Mouse (Mus musculus): ENCODE measurements around the gene Acsl1. TPM values are rescaled to one million over a fixed set of nuclear protein-coding genes. Genes with fewer than 3 reads are reported as not detected.
A peak's percentile ranks its signal among the peaks of the same experiment; 100 is the strongest.

Gene Acsl1
- total and polyA plus RNA-seq, 2 experiments from 2014 or later = 28.2 to 36.7 TPM

DNA sequence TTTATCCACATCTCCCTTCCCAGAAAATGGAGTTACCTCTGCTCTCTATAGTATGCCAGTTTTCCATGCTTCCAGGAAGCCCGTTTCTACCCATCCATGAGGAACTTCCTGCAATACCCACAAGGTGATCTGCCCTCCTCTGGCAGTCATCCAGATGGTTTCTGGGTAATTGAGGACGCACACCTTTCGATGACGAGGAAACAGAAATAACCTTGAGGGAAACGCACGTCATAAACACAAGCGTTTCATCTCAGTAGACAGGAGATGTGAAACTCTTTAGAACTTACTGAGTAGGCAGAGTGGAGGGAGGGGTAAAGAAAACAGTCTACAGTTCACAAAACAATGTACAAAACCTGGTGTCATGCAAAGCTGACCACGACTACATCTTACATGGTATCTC lies 79.2 kb downstream of the Acsl1 start:
- H3K27ac ChIP-seq (ENCODE audit: low read depth, low read length) = no peak overlapping the region
- H3K36me3 ChIP-seq (ENCODE audit: insufficient read depth, low read length) = no peaks in the 10 kb centered on the region
- DNase-seq (ENCODE audit: low spot score) (no peak), ATAC-seq (ENCODE audit: low FRiP score) (no peak)
- TF ChIP-seq CTCF (IDR thresholded peaks at IDR 0.05) = no peak
- WGBS = 84% methylated on average over 8 of the region's 8 CpGs
- no peak overlapping the region for H3K4me3 ChIP-seq (ENCODE audit: low read depth, low read length)
- no peak overlapping the region for H3K9ac ChIP-seq (replicated peaks; ENCODE audit: low read length, poor library complexity, severe bottlenecking)
- no peaks in the 10 kb centered on the region for H3K9me3 ChIP-seq (ENCODE audit: low read length)
- H3K4me1 ChIP-seq (ENCODE audit: insufficient read depth, low read length) = peaks cover 4% of the 10 kb centered on the region; the same call in 1 of the 2 replicates
- H3K4me2 ChIP-seq (ENCODE audit: low read depth, low read length, poor library complexity, severe bottlenecking) = no peak overlapping the region
- no peaks in the 10 kb centered on the region for H3K27me3 ChIP-seq (ENCODE audit: insufficient read depth, low read length)

DNA sequence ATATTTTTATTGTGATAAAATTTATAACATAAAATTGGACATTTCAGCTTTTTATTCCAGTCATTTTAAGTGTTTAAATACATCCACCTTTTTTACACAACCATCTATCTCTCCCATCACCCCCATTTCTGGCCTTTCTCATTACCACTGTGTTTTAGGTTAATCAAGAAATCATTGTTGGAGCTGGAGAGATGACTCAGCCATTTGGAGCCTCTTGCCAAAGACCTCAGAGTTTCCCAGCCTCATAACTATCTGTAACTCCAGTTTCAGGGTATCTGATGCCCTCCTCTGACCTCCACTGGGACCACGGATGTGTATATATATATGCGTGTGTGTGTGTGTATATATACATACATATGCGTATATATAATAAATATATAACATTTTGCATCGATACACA lies 80.2 kb downstream of the Acsl1 start:
- Histone ChIP-seq H3K27ac (ENCODE audit: low read depth, low read length) (no peak overlapping the region), H3K4me2 (ENCODE audit: low read depth, low read length, poor library complexity, severe bottlenecking) (peak overlapping the region; percentile 46)

DNA sequence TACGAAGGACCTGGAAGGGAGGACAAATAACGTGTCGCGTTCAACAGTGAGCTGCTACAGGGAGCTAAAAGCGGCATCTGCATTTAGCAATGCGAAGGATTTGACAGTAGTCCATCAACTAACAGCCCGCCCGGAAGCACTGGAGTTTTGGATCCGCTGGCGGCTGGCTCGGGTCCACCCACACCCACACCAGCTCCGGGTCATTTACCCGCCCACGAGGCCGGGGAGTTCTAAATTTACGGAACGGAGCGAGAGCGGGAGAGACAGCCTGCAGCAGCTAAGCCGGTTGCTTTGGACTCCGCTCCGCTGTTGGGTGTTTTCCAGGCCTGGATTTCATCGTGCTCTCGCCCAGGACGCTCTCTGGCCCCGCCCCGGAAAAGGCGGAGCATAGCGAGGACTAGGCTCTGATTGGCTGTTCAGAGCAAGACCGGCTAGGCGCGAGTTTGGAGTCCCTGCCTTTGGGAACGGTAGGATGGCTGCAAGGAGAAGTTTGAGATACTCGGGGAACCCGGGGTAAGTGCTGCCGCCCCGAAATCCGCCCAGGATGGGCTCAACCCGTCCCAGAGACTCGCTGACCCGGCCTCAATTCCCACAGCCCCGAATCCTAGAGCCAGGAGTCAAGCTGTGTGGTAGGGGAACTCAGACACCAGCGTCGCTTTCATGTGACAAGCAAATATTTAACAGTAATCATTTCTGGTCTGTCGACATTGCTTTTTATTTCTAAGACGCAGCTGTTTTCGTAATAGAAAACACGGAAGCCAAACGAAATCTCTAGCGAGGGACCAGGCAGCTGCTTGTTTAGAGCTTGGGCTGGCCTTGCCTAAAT lies 81.0 kb downstream of the Acsl1 start, which contains the start of gene Cenpu:
Gene Cenpu (plus strand): TSS at position 414 of the 826 bp plus-strand sequence.
- WGBS = under 1% methylated on average over 50 of the region's 50 CpGs
- H3K27me3 ChIP-seq (ENCODE audit: insufficient read depth, low read length) = no peaks in the 10 kb centered on the region

More for the DNA sequence above, 80.2 kb downstream of the Acsl1 start:
- Histone ChIP-seq H3K9me3 (ENCODE audit: low read length) (no peaks in the 10 kb centered on the region), H3K4me1 (ENCODE audit: insufficient read depth, low read length) (peaks cover 4% of the 10 kb centered on the region; the same call in 1 of the 2 replicates), H3K4me3 (ENCODE audit: low read depth, low read length) (peak overlapping the region; percentile 66), H3K27me3 (ENCODE audit: insufficient read depth, low read length) (no peaks in the 10 kb centered on the region), H3K9ac (replicated peaks; ENCODE audit: low read length, poor library complexity, severe bottlenecking) (no peak overlapping the region), H3K36me3 (ENCODE audit: insufficient read depth, low read length) (no peaks in the 10 kb centered on the region)
- 52% methylated on average over 4 of the region's 4 CpGs for WGBS
- TF ChIP-seq CTCF (IDR thresholded peaks at IDR 0.05) = no peak; the same call in 1 of the 2 replicates
- ATAC-seq (ENCODE audit: low FRiP score) (no peak), DNase-seq (ENCODE audit: low spot score) (peak; percentile 11)

DNA sequence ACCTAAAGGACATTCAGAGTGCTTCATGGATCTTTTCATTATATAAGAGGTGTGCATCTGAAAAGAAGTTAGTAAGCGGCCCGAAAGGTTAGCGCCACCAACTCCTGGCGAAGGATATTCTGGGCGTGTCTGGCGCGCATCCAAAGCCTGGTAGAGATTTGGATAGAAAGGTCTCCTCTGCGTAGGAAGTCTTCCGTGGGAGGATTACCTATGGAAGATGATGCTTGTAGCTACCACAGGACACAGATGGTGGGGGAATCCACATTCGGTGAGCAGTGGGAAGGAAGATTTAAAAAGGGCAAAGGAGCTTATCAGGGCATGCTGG lies 81.6 kb downstream of the Acsl1 start:
- peak overlapping the region; percentile 44; the same call in 1 of the 2 replicates for H3K9ac ChIP-seq (replicated peaks; ENCODE audit: low read length, poor library complexity, severe bottlenecking)
- ATAC-seq (ENCODE audit: low FRiP score) (no peak), DNase-seq (ENCODE audit: low spot score) (no peak)
- H3K27me3 ChIP-seq (ENCODE audit: insufficient read depth, low read length) = no peaks in the 10 kb centered on the region
- no peaks in the 10 kb centered on the region for H3K9me3 ChIP-seq (ENCODE audit: low read length)
- peak overlapping the region; percentile 66 for H3K4me3 ChIP-seq (ENCODE audit: low read depth, low read length)
- H3K4me1 ChIP-seq (ENCODE audit: insufficient read depth, low read length) = peaks cover 4% of the 10 kb centered on the region; the same call in 1 of the 2 replicates
- peak overlapping the region; percentile 66 for H3K4me2 ChIP-seq (ENCODE audit: low read depth, low read length, poor library complexity, severe bottlenecking)
- 3% methylated on average over 10 of the region's 10 CpGs for WGBS
- TF ChIP-seq CTCF (IDR thresholded peaks at IDR 0.05) = no peak
- H3K27ac ChIP-seq (ENCODE audit: low read depth, low read length) = no peak overlapping the region
- no peaks in the 10 kb centered on the region for H3K36me3 ChIP-seq (ENCODE audit: insufficient read depth, low read length)

More for the DNA sequence above, 81.0 kb downstream of the Acsl1 start, which contains the start of gene Cenpu:
- Histone ChIP-seq H3K9me3 (ENCODE audit: low read length) (no peaks in the 10 kb centered on the region), H3K4me1 (ENCODE audit: insufficient read depth, low read length) (peaks cover 4% of the 10 kb centered on the region; the same call in 1 of the 2 replicates), H3K27ac (ENCODE audit: low read depth, low read length) (peak within 1 kb of the TSS; percentile 64), H3K9ac (replicated peaks; ENCODE audit: low read length, poor library complexity, severe bottlenecking) (peak within 1 kb of the TSS; percentile 44; the same call in 1 of the 2 replicates), H3K4me3 (ENCODE audit: low read depth, low read length) (peak within 1 kb of the TSS; percentile 66), H3K36me3 (ENCODE audit: insufficient read depth, low read length) (no peaks in the 10 kb centered on the region), H3K4me2 (ENCODE audit: low read depth, low read length, poor library complexity, severe bottlenecking) (peak within 1 kb of the TSS; percentile 66)
- TF ChIP-seq CTCF (IDR thresholded peaks at IDR 0.05) = no peak
- DNase-seq (ENCODE audit: low spot score) (peak; percentile 100), ATAC-seq (ENCODE audit: low FRiP score) (peak; percentile 100)

DNA sequence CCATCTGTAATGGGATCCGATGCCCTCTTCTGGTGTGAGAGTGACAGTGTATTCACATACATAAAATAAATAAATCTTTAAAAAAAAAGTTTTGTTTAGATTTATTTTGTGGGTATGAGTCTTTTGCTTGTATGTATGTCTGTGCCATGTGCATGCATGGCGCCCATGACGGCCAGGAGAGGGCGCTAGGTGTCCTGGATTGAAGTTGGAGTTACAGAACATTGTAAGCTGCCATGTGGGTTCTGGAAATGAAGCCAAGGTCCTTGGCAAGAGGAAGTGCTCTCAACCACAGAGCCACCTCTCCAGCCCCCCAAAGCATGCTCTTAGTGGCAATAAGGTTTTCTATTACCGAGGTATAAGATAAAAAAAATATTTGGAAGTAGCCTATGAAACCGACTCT lies 88.6 kb downstream of the Acsl1 start:
- no peak overlapping the region for H3K4me2 ChIP-seq (ENCODE audit: low read depth, low read length, poor library complexity, severe bottlenecking)
- H3K27me3 ChIP-seq (ENCODE audit: insufficient read depth, low read length) = no peaks in the 10 kb centered on the region
- no peak overlapping the region for H3K4me3 ChIP-seq (ENCODE audit: low read depth, low read length)
- H3K4me1 ChIP-seq (ENCODE audit: insufficient read depth, low read length) = no peaks in the 10 kb centered on the region
- peak; percentile 61 for TF ChIP-seq CTCF (IDR thresholded peaks at IDR 0.05)
- H3K36me3 ChIP-seq (ENCODE audit: insufficient read depth, low read length) = no peaks in the 10 kb centered on the region
- H3K9ac ChIP-seq (replicated peaks; ENCODE audit: low read length, poor library complexity, severe bottlenecking) = no peak overlapping the region
- peak; percentile 39 for DNase-seq (ENCODE audit: low spot score)
- WGBS = 78% methylated on average over 6 of the region's 6 CpGs
- no peak for ATAC-seq (ENCODE audit: low FRiP score)
- H3K9me3 ChIP-seq (ENCODE audit: low read length) = no peaks in the 10 kb centered on the region
- no peak overlapping the region for H3K27ac ChIP-seq (ENCODE audit: low read depth, low read length)

DNA sequence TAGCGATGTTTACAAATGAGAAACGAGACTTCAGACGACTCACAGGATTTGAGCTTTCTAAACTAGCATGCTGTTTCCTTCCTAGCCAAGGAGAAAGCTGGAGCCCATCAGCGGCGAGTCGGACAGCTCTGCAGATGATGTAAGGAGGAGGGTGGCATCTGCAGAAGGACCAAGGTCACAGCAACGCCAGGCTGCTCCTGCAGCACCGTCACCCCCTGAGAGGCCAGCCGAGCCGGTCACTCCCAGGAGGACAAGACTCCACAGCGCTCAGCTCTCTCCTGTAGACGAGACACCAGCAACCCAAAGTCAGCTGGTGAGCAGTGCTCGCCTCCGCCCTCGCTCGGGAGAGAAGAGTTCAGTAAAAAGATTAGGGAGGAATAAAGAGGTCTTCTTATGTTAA lies 91.5 kb downstream of the Acsl1 start:
- H3K27ac ChIP-seq (ENCODE audit: low read depth, low read length) = no peak overlapping the region
- H3K9me3 ChIP-seq (ENCODE audit: low read length) = no peaks in the 10 kb centered on the region
- no peak for DNase-seq (ENCODE audit: low spot score)
- no peaks in the 10 kb centered on the region for H3K4me1 ChIP-seq (ENCODE audit: insufficient read depth, low read length)
- 92% methylated on average over 16 of the region's 16 CpGs for WGBS
- H3K27me3 ChIP-seq (ENCODE audit: insufficient read depth, low read length) = no peaks in the 10 kb centered on the region
- no peak overlapping the region for H3K4me3 ChIP-seq (ENCODE audit: low read depth, low read length)
- no peak overlapping the region for H3K4me2 ChIP-seq (ENCODE audit: low read depth, low read length, poor library complexity, severe bottlenecking)
- ATAC-seq (ENCODE audit: low FRiP score) = no peak
- no peaks in the 10 kb centered on the region for H3K36me3 ChIP-seq (ENCODE audit: insufficient read depth, low read length)
- TF ChIP-seq CTCF (IDR thresholded peaks at IDR 0.05) = no peak
- H3K9ac ChIP-seq (replicated peaks; ENCODE audit: low read length, poor library complexity, severe bottlenecking) = no peak overlapping the region
